Mouse (Mus musculus) cortical plate, adult 2 months (tissue): ENCODE results near the gene Atp6v0e2.

Experiments
- CTCF ChIP-seq: fragments of 200-500 bp; IDR thresholded peaks from 2 replicates; pipeline ENCODE4 v1.5.1; 2011; ENCODE audit warnings: mild to moderate bottlenecking, control low read depth, low read length; ENCODE audit not compliant: insufficient read depth; ENCODE audit errors: extremely low read depth
- POLR2A ChIP-seq: fragments of 200-500 bp; IDR thresholded peaks from 2 replicates; pipeline ENCODE4 v1.6.1; 2011; ENCODE audit warnings: mild to moderate bottlenecking, low read length, control low read depth; ENCODE audit not compliant: insufficient read depth; ENCODE audit errors: extremely low read depth

GRCm38 (mm10) chr6:48537105-48537954 lies at the start of gene Atp6v0e2:
- TF ChIP-seq POLR2A (peak; percentile 87), CTCF (no peak)
